Mouse (Mus musculus): Measurements from ENCODE around the gene Arhgap11a. TPM values are rescaled to one million over a fixed set of nuclear protein-coding genes. Genes with fewer than 3 reads are reported as not detected.

Gene Arhgap11a
- total and polyA plus RNA-seq, 3 experiments: 24.3 to 43.1 (median 29.7) TPM

DNA sequence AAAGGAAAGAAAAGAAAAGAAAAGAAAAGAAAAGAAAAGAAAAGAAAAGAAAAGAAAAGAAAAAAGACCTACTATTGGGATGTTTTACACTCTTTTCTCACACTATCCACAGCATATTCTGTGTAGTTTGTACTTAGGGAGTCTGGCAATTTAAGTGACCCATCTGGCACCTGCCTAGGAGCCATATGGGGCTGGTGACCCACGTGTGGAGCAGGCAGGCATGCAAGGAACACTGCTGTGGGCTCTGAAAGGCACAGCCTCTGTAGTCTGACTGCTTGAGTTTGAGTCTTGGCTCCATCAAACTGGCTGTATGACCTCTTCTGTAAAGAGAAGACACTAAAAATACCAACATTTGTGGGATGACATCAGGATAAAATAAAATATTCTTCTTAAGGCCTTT, 44.7 kb downstream of the Arhgap11a start:
- no peaks in the 10 kb centered on the region for H3K36me3 ChIP-seq (ENCODE audit: control insufficient read depth in 1 of 2, insufficient read depth in 2 of 2, low read length in 2 of 2)
- no peaks in the 10 kb centered on the region for H3K79me2 ChIP-seq (ENCODE audit: control insufficient read depth, insufficient read depth, low read length, poor library complexity)
- no peaks in the 10 kb centered on the region for H3K27me3 ChIP-seq (ENCODE audit: control insufficient read depth in 1 of 2, insufficient read depth in 2 of 2, low read length in 2 of 2)
- no peaks in the 10 kb centered on the region for H3K4me1 ChIP-seq (ENCODE audit: control insufficient read depth in 1 of 2, insufficient read depth in 2 of 2, low read length in 2 of 2)
- no peak overlapping the region for H3K27ac ChIP-seq (ENCODE audit: control insufficient read depth, low read depth, low read length)
- no peak for DNase-seq (ENCODE audit: low read depth, low spot score)
- no peak overlapping the region for H3K4me3 ChIP-seq (ENCODE audit: control insufficient read depth in 1 of 2, insufficient read depth in 1 of 2, low read depth in 2 of 2, low read length in 2 of 2)
- H3K9ac ChIP-seq (ENCODE audit: control insufficient read depth, low read depth, low read length, poor library complexity, severe bottlenecking): no peak overlapping the region
- TF ChIP-seq JUND (IDR thresholded peaks at IDR 0.05; ENCODE audit: low read depth, low read length): no peak
- TF ChIP-seq ZKSCAN1 (IDR thresholded peaks at IDR 0.05; ENCODE audit: low read depth, low read length): no peak
- TF ChIP-seq E2F4 (IDR thresholded peaks at IDR 0.05; ENCODE audit: borderline replicate concordance, low read depth, low read length): no peak
- TF ChIP-seq TAL1 (IDR thresholded peaks at IDR 0.05; ENCODE audit: low read length): no peak
- TF ChIP-seq MXI1 (IDR thresholded peaks at IDR 0.05; ENCODE audit: low read depth, low read length): no peak
- TF ChIP-seq MYB (IDR thresholded peaks at IDR 0.05; ENCODE audit: low read depth, low read length): no peak
- no peak for TF ChIP-seq RCOR1 (IDR thresholded peaks at IDR 0.05; ENCODE audit: low read depth, low read length)
- no peak for TF ChIP-seq ETS1 (IDR thresholded peaks at IDR 0.05; ENCODE audit: low read depth, low read length)
- TF ChIP-seq BHLHE40 (IDR thresholded peaks at IDR 0.05; ENCODE audit: borderline replicate concordance, low read depth, low read length): no peak
- no peak for TF ChIP-seq NRF1 (IDR thresholded peaks at IDR 0.05; ENCODE audit: insufficient read depth, low read depth, low read length, poor library complexity, severe bottlenecking)
- TF ChIP-seq CHD1 (IDR thresholded peaks at IDR 0.05; ENCODE audit: low read depth, low read length): no peak
- no peak for TF ChIP-seq ZMIZ1 (IDR thresholded peaks at IDR 0.05; ENCODE audit: low read depth, low read length)
- no peak for TF ChIP-seq GATA1 (IDR thresholded peaks at IDR 0.05; ENCODE audit: low read depth, low read length)
- no peak for TF ChIP-seq SIN3A (IDR thresholded peaks at IDR 0.05; ENCODE audit: low read length)
- no peak for TF ChIP-seq GABPA (IDR thresholded peaks at IDR 0.05; ENCODE audit: low read depth, low read length)
- TF ChIP-seq POLR2AphosphoS5 (IDR thresholded peaks at IDR 0.05; ENCODE audit: borderline replicate concordance, low read depth, low read length): no peak
- TF ChIP-seq TBP (IDR thresholded peaks at IDR 0.05; ENCODE audit: low read depth, low read length): no peak
- no peak for TF ChIP-seq MYC (IDR thresholded peaks at IDR 0.05; ENCODE audit: low read depth, low read length)
- no peak for TF ChIP-seq EP300 (IDR thresholded peaks at IDR 0.05; ENCODE audit: low read depth in 1 of 2, low read length in 2 of 2)
- TF ChIP-seq MAZ (IDR thresholded peaks at IDR 0.05; ENCODE audit: low read depth, low read length): no peak
- H3K9me3 ChIP-seq (replicated peaks; ENCODE audit: insufficient read depth, low read length): no peaks in the 10 kb centered on the region

DNA sequence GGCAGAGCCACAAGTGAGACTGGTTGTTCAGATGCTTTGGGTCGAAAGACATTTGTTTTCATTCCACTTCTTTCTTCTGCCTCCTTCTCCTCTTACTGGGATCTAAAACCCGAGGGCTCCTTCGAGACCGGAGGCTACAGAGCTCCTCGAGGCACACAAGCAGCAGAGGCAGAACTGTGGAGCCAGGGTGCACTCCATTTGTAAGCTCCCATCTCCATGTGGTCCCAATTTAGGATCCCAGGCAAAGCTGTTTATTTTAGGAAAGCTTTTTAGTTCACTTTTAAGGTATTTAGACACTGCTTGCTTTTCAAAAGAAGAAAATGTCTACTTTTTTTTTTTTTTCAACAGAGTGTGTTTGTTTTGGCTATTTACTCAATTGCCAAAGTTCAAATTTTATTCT, 47.6 kb downstream of the Arhgap11a start:
- H3K27ac ChIP-seq (ENCODE audit: control insufficient read depth, low read depth, low read length): no peak overlapping the region
- no peaks in the 10 kb centered on the region for H3K9me3 ChIP-seq (replicated peaks; ENCODE audit: insufficient read depth, low read length)
- no peaks in the 10 kb centered on the region for H3K79me2 ChIP-seq (ENCODE audit: control insufficient read depth, insufficient read depth, low read length, poor library complexity)
- no peak overlapping the region for H3K9ac ChIP-seq (ENCODE audit: control insufficient read depth, low read depth, low read length, poor library complexity, severe bottlenecking)
- H3K27me3 ChIP-seq (ENCODE audit: control insufficient read depth in 1 of 2, insufficient read depth in 2 of 2, low read length in 2 of 2): no peaks in the 10 kb centered on the region
- H3K36me3 ChIP-seq (ENCODE audit: control insufficient read depth in 1 of 2, insufficient read depth in 2 of 2, low read length in 2 of 2): no peaks in the 10 kb centered on the region
- no peak overlapping the region for H3K4me3 ChIP-seq (ENCODE audit: control insufficient read depth in 1 of 2, insufficient read depth in 1 of 2, low read depth in 2 of 2, low read length in 2 of 2)
- DNase-seq (ENCODE audit: low read depth, low spot score): no peak
- H3K4me1 ChIP-seq (ENCODE audit: control insufficient read depth in 1 of 2, insufficient read depth in 2 of 2, low read length in 2 of 2): no peaks in the 10 kb centered on the region
- TF ChIP-seq POLR2A (IDR thresholded peaks at IDR 0.05; ENCODE audit: control insufficient read depth in 1 of 2, insufficient read depth in 1 of 2, low read depth in 1 of 2, low read length in 2 of 2, poor library complexity in 1 of 2): no peak
- TF ChIP-seq USF2 (IDR thresholded peaks at IDR 0.05; ENCODE audit: borderline replicate concordance in 1 of 2, insufficient read depth in 1 of 2, low read depth in 1 of 2, low read length in 2 of 2): no peak
- TF ChIP-seq MEF2A (IDR thresholded peaks at IDR 0.05; ENCODE audit: extremely low read depth, insufficient replicate concordance, low read depth, low read length, poor library complexity, severe bottlenecking): no peak
- TF ChIP-seq GABPA (IDR thresholded peaks at IDR 0.05; ENCODE audit: low read depth, low read length): no peak
- TF ChIP-seq NELFE (IDR thresholded peaks at IDR 0.05; ENCODE audit: low read depth, low read length): no peak
- no peak for TF ChIP-seq MYC (IDR thresholded peaks at IDR 0.05; ENCODE audit: low read depth, low read length)
- no peak for TF ChIP-seq TCF12 (IDR thresholded peaks at IDR 0.05; ENCODE audit: low read depth, low read length)
- no peak for TF ChIP-seq MYB (IDR thresholded peaks at IDR 0.05; ENCODE audit: low read depth, low read length)
- TF ChIP-seq RAD21 (IDR thresholded peaks at IDR 0.05; ENCODE audit: low read depth, low read length): no peak
- TF ChIP-seq POLR2AphosphoS5 (IDR thresholded peaks at IDR 0.05; ENCODE audit: borderline replicate concordance, low read depth, low read length): no peak
- no peak for TF ChIP-seq ELF1 (IDR thresholded peaks at IDR 0.05; ENCODE audit: low read depth, low read length)
- no peak for TF ChIP-seq ETS1 (IDR thresholded peaks at IDR 0.05; ENCODE audit: low read depth, low read length)
- no peak for TF ChIP-seq MAZ (IDR thresholded peaks at IDR 0.05; ENCODE audit: low read depth, low read length)
- TF ChIP-seq EP300 (IDR thresholded peaks at IDR 0.05; ENCODE audit: low read depth in 1 of 2, low read length in 2 of 2): no peak
- TF ChIP-seq BHLHE40 (IDR thresholded peaks at IDR 0.05; ENCODE audit: borderline replicate concordance, low read depth, low read length): no peak
- TF ChIP-seq SIN3A (IDR thresholded peaks at IDR 0.05; ENCODE audit: low read length): no peak
- no peak for TF ChIP-seq RCOR1 (IDR thresholded peaks at IDR 0.05; ENCODE audit: low read depth, low read length)
- no peak for TF ChIP-seq TAL1 (IDR thresholded peaks at IDR 0.05; ENCODE audit: low read length)
- TF ChIP-seq MAFK (IDR thresholded peaks at IDR 0.05; ENCODE audit: borderline replicate concordance, low read depth, low read length): no peak
- TF ChIP-seq ZMIZ1 (IDR thresholded peaks at IDR 0.05; ENCODE audit: low read depth, low read length): no peak
